Mouse (Mus musculus): Measurements from ENCODE around the gene Ccdc42.

The Ccdc42 gene

DNA sequence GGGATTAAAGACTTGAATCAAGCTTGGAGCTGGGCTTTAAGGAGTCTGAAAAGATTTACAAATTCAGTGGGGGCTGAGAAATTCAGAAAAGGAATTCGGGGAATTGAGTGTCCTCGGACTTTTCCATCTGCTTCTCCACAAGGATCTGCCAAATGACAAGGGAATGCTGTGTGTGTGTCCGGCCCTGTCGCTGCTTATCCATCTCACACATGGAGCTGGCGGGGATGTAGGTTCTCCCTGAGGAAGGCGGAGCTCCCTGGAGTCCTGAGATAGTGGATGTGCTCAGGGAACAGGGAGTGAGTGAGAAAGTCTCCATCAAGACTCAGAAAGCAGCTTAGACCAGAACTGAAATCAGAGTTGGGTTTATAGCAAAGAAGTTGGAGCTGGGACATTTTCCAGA, 58.0 kb downstream of the Ccdc42 start:
- no peak for DNase-seq (ENCODE audit: extremely low spot score, low read depth, low spot score)

All from hindlimb bud, embryonic 11.5 days (tissue).